Mouse (Mus musculus) kidney, embryonic 16.5 days (tissue): ENCODE measurements around the gene Tbc1d22b. TPM values are rescaled to one million over a fixed set of nuclear protein-coding genes. Genes with fewer than 3 reads are reported as not detected.

Experiments
- ATAC-seq: fragments of 200-750 bp; cut with Nextera tagmentation; 2 replicates; pipeline ENCODE4 v1.8.0; 2017; ENCODE audit warnings: moderate TSS enrichment; ENCODE audit not compliant: low FRiP score, low TSS enrichment
- H3K27ac ChIP-seq: fragments of 300-500 bp; sonication (generic); 2 replicates; pipeline ENCODE4 v1.5.1; 2014; ENCODE audit warnings: low read length
- H3K27me3 ChIP-seq: fragments of 300-500 bp; sonication (generic); 2 replicates; pipeline ENCODE4 v1.6.1; 2014; ENCODE audit warnings: low read length, control low read depth, mixed read lengths; ENCODE audit not compliant: insufficient read depth
- H3K36me3 ChIP-seq: fragments of 300-500 bp; sonication (generic); 2 replicates; pipeline ENCODE4 v1.6.1; 2014; ENCODE audit warnings: low read length, control low read depth, mixed read lengths; ENCODE audit not compliant: insufficient read depth
- H3K4me1 ChIP-seq: fragments of 300-500 bp; sonication (generic); 2 replicates; pipeline ENCODE4 v1.6.1; 2014; ENCODE audit warnings: low read length, control low read depth, mixed read lengths; ENCODE audit not compliant: insufficient read depth
- H3K4me2 ChIP-seq: fragments of 300-500 bp; sonication (generic); replicated peaks from 2 replicates; pipeline ENCODE4 v1.6.1; 2014; ENCODE audit warnings: low read depth, low read length
- H3K4me3 ChIP-seq: fragments of 300-500 bp; sonication (generic); 2 replicates; pipeline ENCODE4 v1.5.1; 2014; ENCODE audit warnings: mild to moderate bottlenecking, low read length
- H3K9ac ChIP-seq: fragments of 300-500 bp; sonication (generic); replicated peaks from 2 replicates; pipeline ENCODE4 v1.6.1; 2014; ENCODE audit warnings: low read length
- H3K9me3 ChIP-seq: fragments of 300-500 bp; sonication (generic); 2 replicates; pipeline ENCODE4 v1.6.1; 2016; ENCODE audit warnings: low read length, control low read depth
- WGBS: fragments of 180-500 bp; shearing (Covaris S2); extraction: QIAGEN DNeasy Blood & Tissue Kit; methylation state at CpG from one replicate; pipeline ENCODE4 v1.1.7; 2014; 5-methylcytosine and 5-hydroxymethylcytosine counted together
- polyA plus RNA-seq: library from polyadenylated mRNA; unstranded; fragments of >200 nt; fragmentation: Nextera tagmentation; extraction: Ambion mirVana; gene quantifications from 2 replicates; pipeline ENCODE4 v1.2.1, GENCODE M21; 2015

The Tbc1d22b gene
- 16.7 and 19.1 TPM in 2 replicates for polyA plus RNA-seq

DNA sequence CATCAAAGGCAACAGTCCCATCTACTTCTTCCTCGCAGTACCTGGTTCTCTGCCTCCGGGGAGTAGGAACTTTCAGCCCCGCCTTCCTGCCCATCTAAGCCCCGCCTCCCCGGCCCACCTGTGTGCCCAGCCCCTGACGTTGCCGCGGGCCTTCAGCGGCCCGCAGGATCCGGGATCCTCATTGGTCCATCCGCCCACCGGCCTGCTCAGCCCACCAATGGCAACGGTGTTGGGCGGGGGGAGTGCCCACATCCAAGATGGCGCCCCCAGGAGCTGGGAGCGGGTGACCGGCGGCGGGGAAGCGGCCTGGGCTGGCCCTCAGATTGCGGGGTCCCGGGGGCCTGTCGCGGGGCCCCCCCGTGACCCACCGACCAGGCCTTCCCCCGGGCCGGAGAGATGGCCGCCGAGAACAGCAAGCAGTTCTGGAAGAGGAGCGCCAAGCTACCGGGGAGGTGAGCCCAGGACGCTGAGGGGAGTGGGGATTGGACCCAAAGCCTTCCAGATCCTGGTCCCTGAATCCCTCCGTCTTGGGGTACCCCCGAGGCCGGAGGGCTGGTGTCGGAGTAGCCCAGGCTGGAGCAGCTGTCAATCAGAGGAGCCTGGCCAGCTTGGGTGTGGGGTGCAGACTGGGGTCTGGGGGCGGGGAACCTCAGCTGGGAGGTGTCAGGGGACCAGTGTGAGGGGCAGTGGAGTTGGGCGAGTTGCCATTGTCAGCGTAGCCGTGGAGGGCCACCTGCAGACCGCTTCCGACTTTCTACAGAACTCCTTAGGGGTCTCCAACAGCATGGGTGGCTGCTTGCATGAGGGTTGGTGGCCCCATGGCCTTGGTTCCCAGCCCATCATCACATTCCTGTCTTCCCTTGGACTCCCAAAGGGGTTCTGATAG is at the start of gene Tbc1d22b, which contains the start of gene Gm17657:
TSS of gene Tbc1d22b (plus strand) at position 243 of the 886 bp plus-strand sequence.
TSS of gene Gm17657 (minus strand) at position 96 of the 886 bp plus-strand sequence.
- Histone ChIP-seq H3K27ac (peak within 1 kb of the TSS; percentile 50), H3K27me3 (no peaks in the 10 kb centered on the region), H3K4me1 (peaks cover 24% of the 10 kb centered on the region), H3K9ac (peak within 1 kb of the TSS; percentile 96), H3K4me2 (peak within 1 kb of the TSS; percentile 96), H3K36me3 (no peaks in the 10 kb centered on the region), H3K4me3 (peak within 1 kb of the TSS; percentile 98), H3K9me3 (no peaks in the 10 kb centered on the region)
- ATAC-seq = peak; percentile 98
- WGBS = under 1% methylated on average over 43 of the region's 44 CpGs

- WGBS = 83% methylated on average over 7 of the region's 7 CpGs
- H3K36me3 ChIP-seq = no peaks in the 10 kb centered on the region
- H3K9me3 ChIP-seq = no peaks in the 10 kb centered on the region
- H3K27ac ChIP-seq = no peak overlapping the region
- peaks cover 12% of the 10 kb centered on the region for H3K4me1 ChIP-seq
- H3K4me2 ChIP-seq = no peak overlapping the region
- no peaks in the 10 kb centered on the region for H3K27me3 ChIP-seq
- no peak for ATAC-seq
- H3K9ac ChIP-seq = no peak overlapping the region
- H3K4me3 ChIP-seq = no peak overlapping the region
Observed at GRCm38 (mm10) chr17:29500243-29500740, 49.3 kb upstream of the Tbc1d22b start.

- Histone ChIP-seq H3K9me3 (no peaks in the 10 kb centered on the region), H3K36me3 (no peaks in the 10 kb centered on the region), H3K27me3 (no peaks in the 10 kb centered on the region), H3K27ac (no peak overlapping the region), H3K4me1 (peaks cover 12% of the 10 kb centered on the region), H3K4me2 (no peak overlapping the region), H3K4me3 (no peak overlapping the region), H3K9ac (no peak overlapping the region)
- WGBS = 70% methylated on average over 17 of the region's 17 CpGs
- ATAC-seq = peak; percentile 35; the same call in 1 of the 2 replicates
Observed at GRCm38 (mm10) chr17:29500802-29501469, 48.6 kb upstream of the Tbc1d22b start.

DNA sequence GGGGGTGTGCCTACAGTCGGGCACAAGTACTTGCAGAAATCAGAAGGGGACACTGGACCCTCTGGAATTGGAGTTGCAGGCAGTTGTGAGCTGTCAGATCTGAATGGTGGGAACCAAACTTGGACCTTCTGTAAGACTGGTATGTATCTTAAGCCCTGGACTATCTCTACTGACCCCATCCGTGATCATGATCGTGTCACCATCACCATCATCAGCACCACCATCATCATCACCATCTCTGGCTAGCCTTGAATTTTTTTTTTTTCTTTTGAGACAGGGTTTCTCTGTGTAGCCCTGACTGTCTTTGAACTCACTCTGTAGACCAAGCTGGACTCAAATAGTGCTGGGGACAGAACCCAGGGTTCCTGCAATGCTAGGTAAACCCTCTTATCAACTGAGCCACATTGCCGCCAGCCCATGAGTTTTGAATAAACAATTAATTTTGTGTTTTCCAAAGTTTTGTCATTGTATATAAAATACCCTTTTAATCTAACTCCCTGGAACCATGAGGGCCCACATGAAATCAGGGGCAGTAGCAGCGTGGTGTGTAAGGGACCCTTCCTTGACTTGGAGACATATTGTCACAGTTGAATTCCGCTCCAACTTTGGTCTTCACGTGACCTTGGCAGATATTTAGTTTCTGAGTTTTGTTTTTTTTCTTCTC is 47.4 kb upstream of the Tbc1d22b start:
- ATAC-seq = no peak
- Histone ChIP-seq H3K9ac (no peak overlapping the region), H3K9me3 (no peaks in the 10 kb centered on the region), H3K27ac (peak overlapping the region; percentile 40; the same call in 1 of the 2 replicates), H3K36me3 (no peaks in the 10 kb centered on the region), H3K4me2 (peak overlapping the region; percentile 51), H3K4me3 (no peak overlapping the region), H3K27me3 (no peaks in the 10 kb centered on the region), H3K4me1 (peaks cover 12% of the 10 kb centered on the region)
- WGBS = 66% methylated on average over 7 of the region's 7 CpGs

DNA sequence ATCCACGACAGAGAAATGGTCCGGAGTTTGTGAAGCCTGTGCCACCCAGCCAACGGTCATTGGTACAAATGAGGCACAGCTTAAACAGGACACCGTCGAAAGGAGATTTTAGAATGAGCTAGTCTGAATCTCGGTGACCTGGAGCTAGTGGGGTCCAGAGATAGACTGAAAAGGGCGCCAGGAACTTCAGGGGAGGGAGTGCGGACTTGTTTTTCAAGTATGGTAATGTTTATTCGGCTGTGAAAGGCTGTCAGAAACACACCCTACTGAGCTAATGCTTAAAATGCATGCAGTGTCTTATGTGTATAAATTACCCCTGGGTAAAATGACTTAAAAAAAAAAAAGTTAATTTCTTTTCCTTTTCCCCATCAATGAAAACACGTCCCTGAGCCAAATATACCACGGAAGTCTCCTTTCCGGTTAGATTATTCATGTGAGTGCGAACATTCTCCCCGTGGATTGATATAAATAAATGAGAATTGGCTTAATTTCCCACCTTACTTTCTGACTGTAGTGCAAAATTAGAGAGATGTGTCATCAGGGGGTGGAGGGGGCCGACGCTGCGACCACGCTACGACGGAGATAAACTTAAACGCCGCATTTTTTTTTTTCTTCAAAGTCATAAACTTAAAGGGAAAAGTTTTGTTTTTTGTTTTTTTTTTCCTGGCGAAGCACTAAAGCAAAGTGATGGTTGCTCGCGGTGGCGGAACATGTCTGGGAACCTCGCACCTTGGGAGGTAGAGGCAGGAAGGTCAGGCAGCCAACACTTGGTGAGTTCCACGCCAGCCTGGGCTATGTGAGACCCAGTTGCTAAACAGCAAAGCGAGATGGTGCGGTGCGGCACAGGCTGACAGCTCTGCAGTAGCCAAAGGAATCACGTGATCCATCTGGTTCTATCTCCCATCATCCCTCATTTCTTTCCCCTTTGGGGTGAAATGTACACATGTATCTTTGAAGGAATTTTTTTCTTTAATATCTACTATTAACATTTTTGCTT is 46.6 kb upstream of the Tbc1d22b start:
- H3K4me3 ChIP-seq = peak overlapping the region; percentile 32
- H3K9me3 ChIP-seq = no peaks in the 10 kb centered on the region
- peak overlapping the region; percentile 51 for H3K4me2 ChIP-seq
- peaks cover 12% of the 10 kb centered on the region for H3K4me1 ChIP-seq
- H3K27ac ChIP-seq = peak overlapping the region; percentile 51; the same call in 1 of the 2 replicates
- 12% methylated on average over 32 of the region's 32 CpGs for WGBS
- no peaks in the 10 kb centered on the region for H3K36me3 ChIP-seq
- no peak for ATAC-seq
- H3K9ac ChIP-seq = peak overlapping the region; percentile 32; the same call in 1 of the 2 replicates
- no peaks in the 10 kb centered on the region for H3K27me3 ChIP-seq

GRCm38 (mm10) chr17:29503700-29504099 is 45.9 kb upstream of the Tbc1d22b start:
- no peaks in the 10 kb centered on the region for H3K9me3 ChIP-seq
- H3K27ac ChIP-seq = no peak overlapping the region
- H3K9ac ChIP-seq = no peak overlapping the region
- peaks cover 12% of the 10 kb centered on the region for H3K4me1 ChIP-seq
- no peaks in the 10 kb centered on the region for H3K36me3 ChIP-seq
- H3K27me3 ChIP-seq = no peaks in the 10 kb centered on the region
- peak overlapping the region; percentile 51; the same call in 1 of the 2 replicates for H3K4me2 ChIP-seq
- WGBS = 84% methylated on average over 5 of the region's 5 CpGs
- H3K4me3 ChIP-seq = no peak overlapping the region
- no peak for ATAC-seq

GRCm38 (mm10) chr17:29508927-29509608 is 40.5 kb upstream of the Tbc1d22b start:
- Histone ChIP-seq H3K9ac (no peak overlapping the region), H3K9me3 (no peaks in the 10 kb centered on the region), H3K4me1 (peaks cover 3% of the 10 kb centered on the region; the same call in 1 of the 2 replicates), H3K36me3 (no peaks in the 10 kb centered on the region), H3K27me3 (no peaks in the 10 kb centered on the region), H3K27ac (no peak overlapping the region), H3K4me2 (no peak overlapping the region), H3K4me3 (no peak overlapping the region)
- ATAC-seq = no peak
- WGBS = 71% methylated on average over 12 of the region's 12 CpGs

DNA sequence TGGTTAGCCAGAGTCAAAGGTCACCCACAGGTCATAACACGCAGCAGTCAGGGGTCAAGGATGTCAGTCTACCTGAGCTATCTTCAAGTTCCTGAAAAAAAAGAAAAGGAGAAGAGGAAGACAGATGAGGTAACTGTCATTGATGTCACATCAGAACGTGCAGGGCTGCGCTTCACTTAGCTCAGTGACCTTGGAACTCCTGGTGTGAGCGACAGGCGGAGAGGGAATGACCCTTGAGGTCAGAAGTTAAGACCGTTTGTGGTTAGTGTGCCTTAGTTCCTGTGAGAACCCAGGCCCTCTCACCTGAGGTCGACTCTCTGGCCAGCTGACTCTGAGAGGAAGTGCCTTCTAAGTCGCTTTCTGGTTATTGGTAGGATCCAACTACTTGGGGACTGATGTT is 38.9 kb upstream of the Tbc1d22b start:
- no peak overlapping the region for H3K27ac ChIP-seq
- no peak overlapping the region for H3K9ac ChIP-seq
- ATAC-seq = no peak
- H3K36me3 ChIP-seq = no peaks in the 10 kb centered on the region
- peaks cover 3% of the 10 kb centered on the region; the same call in 1 of the 2 replicates for H3K4me1 ChIP-seq
- H3K4me2 ChIP-seq = no peak overlapping the region
- H3K27me3 ChIP-seq = no peaks in the 10 kb centered on the region
- no peaks in the 10 kb centered on the region for H3K9me3 ChIP-seq
- no peak overlapping the region for H3K4me3 ChIP-seq
- WGBS = 52% methylated on average over 8 of the region's 8 CpGs
